Mouse (Mus musculus) Muller cell, postnatal 12 days (primary cell): ENCODE results near the gene Gm9922.

ENCODE experiments used
- DNase-seq: peaks from one replicate; pipeline ENCODE4 v3.0.0-alpha.2; 2015; ENCODE audit errors: inconsistent ontology term

Gene Gm9922

DNA sequence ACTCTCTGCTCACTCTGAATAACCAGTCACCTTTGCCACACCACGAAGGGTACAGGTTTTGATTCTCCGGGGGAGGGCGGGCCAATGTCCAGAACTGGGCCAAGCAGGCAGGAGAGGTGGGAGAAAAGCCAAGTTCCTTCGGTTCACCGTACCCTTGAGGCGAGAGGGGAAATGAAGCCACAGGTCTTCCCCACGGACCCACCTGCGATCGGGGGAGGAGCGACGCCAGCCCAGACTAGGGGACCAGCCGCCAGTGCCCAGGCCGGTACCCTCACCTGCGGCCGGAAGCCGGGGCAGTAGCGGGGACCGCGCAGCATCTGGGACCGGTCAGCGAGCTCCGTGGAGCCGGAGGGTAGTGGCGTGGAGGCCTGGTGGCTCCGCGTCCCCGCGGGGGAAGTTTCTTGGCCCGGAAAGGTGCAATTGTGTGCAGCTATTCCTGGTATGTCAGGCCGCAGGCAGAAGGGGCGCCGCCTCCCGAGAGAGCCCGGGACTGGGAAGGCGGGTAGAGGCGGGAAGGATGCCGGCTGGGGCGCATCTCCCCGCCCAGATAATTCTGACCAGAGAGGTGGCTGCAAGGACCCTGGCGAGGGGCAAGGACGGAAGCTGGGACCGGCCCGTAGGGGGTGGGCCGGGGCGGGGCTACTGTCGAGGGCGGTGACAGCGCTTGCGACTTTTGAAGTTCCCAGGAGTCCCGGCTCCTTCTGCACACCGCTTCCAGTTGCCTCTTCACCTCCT lies at the start of gene Gm9922, which contains the start of gene Lmo7:
TSS of gene Gm9922 (minus strand) at position 578 of the 735 bp plus-strand sequence.
TSS of gene Lmo7 (plus strand) at position 721 of the 735 bp plus-strand sequence.
- peak; percentile 95 for DNase-seq

DNA sequence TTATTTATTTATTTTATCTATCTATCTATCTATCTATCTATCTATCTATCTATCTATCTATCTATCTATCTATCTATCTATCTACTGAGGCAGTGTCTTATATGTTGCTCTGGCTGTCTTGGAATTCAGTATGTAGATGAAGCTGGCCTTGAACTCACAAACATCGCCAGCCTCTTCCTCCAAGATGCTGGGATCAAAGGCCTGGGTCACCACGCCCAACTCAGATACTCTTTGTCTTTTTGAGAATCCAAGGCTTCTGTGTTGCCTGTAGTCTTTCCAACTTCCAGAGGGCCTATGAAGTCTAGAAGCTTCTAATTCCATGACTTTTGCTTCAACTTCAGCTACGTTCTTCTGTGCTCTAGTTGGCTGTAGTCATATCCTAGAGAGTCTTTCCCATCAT lies 48.8 kb upstream of the Gm9922 start:
- DNase-seq, result no peak

DNA sequence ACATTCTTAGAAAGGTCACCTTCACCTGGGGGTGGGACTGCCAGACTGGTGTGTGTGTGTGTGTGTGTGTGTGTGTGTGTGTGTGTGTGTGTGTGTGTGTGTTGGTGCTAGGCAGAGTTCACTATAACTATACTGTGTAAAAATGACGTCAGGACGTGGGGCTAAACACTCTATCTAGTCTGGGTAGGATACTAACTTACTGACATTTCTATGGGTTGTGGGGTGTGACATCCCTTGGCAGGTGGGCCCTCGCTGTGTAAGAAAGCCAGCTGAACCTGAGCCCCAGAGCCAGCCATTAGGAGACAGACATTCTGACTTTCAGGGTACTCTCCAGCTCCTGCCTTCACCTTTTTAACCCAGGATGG lies 47.5 kb upstream of the Gm9922 start:
- DNase-seq, result no peak

DNA sequence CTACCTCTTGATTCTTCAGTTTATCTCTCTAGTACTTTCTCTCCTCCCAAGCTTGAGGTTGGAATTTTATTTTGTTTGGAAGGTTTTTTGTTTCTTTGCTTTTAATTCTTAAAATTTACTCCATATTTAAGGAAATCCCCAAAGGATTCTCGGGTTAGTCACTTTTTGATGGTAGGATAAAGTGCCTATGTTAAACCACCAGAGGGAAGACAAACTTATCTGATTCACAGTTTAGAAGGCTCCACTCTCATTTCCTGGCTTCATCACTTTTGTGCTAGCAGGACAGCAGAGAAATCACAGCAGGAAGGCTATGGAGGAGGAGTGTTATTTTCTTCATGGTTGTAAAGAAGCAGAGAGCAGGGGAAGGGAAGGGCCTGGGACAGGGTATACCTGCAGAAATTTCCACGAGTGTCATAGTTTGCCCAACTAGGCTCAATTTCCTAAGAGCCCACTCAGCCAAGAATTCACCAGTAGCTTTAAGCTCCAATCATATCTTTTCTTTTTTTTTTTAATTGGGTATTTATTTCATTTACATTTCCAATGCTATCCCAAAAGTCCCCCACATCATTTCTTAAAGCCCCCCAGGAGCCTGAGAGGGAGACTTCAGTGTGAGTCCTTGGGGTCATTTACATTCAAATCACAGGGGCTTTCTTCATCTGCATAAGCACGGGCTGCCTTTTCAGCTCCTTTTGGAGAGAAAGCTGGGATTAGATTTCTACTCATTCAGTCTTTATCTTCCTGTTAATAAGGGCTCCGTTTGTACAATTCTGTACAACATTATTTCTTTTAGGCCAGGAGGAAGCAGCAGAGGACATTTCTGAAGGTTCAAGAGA lies 46.9 kb upstream of the Gm9922 start:
- no peak for DNase-seq

DNA sequence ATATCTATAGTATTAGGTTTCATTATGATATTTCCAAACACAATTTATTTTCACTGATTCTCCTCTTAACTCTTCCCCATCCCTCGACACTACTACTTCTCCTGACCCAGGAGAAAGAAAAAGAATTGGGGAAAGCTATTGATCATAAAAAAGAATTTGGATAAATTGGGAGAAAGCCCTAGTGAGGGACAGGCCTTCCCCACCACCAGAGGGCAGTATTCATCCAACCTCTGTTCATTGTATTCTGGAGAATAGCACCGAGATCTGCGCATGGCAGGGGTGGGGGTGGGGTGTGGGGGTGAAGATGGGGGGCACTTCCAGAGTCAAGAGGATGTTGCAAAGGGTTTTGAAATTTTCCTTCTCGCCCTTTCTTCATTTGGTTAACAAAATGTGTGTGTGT lies 45.0 kb upstream of the Gm9922 start:
- DNase-seq, result no peak

DNA sequence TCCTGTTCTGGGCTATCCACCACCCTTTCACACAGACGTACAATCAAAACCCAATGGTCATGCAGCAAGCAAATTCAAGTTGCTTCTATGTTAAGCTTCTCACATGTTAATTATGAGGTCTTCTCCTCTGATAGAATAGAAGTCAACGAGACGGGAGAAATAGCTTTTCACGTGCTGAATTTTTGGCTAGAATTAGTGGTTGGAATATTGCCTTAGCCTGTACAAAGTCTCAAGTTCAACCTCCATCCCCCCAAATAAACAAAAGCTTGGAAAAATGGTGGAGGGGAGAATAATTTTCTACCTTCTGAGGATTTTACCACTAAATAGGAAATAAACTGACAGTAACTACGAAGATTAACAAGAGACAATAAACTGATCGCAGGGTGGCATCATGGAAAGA lies 42.1 kb upstream of the Gm9922 start:
- no peak for DNase-seq

DNA sequence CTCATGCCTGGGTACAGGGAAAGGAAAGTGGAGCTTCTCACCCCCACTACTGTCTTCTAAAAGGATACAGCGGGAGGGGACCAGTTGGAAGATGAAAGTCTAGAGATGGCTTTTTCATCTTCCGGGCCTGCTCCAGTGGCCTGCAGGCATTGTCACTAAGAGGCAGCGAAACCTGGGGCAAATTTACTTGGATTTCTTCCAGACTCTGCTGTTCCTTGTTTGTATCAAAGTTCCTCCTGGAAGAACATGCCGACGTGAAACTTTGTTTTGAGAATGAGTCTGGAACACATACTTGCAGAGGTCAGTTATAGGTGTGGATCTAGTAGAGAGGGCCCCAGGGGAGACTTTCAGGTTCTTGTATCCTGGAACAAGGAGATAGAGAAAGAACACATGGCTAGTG lies 41.7 kb upstream of the Gm9922 start:
- no peak for DNase-seq

DNA sequence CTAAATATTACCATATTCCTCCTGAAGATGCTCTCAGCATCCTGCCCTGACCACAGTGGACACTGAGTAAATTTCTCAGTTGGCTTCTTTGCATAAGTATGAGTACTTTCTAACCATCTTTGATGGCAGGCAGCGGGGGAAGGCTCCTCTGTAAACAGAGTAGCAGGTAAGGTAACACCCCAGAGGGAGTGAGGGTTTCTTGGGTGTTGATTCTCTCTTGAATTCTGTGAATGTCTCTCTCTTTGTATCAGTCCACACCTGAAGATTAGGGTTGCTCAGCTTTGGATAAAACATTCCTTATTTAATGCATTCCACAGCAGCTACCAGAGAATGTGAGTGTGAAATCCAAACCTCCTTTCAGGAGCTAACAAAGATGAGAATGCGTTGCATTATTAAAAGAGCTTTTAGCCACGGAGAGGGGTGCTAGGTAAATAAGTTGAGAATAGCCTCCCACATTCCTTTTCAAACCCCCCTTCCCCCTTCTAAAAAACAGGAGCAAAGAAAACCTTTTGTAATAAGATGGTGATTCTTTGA lies 34.2 kb upstream of the Gm9922 start:
- DNase-seq, result no peak

DNA sequence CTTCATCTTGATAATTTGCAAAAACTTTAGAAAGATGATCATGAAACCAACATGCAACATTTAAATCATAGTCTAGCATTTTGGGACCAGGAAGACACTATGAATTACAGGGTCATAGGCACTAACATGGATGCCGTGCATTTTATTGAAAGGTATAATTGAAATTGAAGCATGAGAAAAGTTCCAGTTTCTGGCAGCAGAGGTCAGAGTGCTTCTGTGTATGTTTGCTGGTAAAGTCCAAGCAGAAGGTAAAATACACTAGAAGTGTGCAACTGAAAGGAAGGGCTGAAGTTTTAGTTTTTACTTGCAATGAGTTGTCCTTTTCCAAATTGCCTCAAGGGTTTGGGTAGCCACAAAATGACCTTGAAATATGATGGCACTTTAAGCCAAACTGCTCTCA lies 32.7 kb upstream of the Gm9922 start:
- no peak for DNase-seq

DNA sequence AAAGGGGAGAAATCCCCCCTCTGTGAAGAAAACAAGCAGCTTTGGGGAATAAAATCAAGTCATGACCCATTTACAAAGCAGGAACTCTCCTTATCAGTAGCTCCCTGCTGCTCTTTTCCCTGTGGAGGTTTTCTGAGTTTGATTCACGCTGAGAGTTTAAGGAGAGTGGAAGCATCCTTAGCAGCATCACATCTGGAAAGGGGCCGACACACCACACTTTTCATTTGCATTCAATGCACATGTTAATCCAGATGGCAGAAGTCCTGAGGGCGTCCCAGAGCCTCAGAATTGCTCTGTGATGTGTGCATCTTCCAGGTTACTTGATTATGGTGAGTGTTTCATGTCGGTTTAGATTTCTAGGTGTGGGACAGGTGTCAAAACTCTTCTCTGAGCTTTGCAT lies 25.8 kb upstream of the Gm9922 start:
- DNase-seq, result no peak

DNA sequence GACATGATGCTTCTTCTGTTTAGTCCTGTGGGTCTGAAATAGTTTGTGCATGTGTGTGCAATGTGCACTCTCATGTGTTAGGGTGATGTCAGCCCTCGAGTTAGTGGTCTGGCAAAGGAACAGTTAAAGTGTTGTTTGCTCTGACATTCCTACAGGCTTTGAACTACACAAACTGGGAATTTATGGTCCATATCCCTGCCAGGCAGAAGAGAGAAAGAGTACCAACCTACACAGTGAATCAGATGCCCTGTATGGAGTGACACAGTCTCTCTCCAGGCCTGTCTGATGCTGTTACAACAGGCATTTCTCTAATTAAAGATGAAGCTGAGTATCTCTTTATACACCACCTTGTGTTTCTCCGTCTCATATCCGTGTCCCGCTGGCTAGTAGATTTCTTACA lies 21.3 kb upstream of the Gm9922 start:
- DNase-seq, result no peak

DNA sequence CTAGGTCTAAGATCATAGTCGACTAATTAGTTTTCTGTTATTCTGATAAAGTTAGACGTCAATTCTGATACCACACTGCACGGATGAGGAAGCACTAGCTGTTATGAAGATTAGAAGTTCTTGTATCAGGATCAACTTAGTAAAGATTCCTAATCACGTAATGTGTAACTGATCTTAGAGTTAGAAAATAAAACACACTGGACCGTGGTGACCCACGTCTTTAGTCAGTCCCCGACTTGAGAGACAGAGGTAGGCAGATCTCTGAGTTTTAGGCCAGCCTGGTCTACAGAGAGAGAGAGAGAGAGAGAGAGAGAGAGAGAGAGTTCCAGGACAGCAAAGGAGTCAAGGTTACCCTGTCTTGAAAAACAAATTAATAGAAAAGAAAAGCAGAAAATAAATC lies 18.8 kb upstream of the Gm9922 start:
- DNase-seq, result no peak

DNA sequence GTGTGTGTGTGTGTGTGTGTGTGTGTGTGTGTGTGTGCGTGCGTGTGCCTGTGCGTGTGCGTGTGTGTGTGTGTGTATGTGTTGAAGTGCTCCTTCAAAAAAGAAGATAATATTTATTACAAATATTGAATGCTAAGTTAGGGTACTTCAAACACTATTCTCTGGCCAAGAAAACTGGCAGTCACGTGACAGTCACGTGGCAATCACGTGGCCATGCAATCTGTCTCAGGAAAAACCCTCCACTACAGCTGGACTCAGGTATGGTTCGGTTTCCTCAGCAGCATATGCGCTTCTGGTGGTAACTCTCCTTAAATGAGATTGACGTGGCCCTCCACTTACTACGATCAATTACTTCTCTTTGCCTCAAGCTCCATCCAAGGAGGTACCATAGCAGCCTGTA lies 18.2 kb upstream of the Gm9922 start:
- no peak for DNase-seq

DNA sequence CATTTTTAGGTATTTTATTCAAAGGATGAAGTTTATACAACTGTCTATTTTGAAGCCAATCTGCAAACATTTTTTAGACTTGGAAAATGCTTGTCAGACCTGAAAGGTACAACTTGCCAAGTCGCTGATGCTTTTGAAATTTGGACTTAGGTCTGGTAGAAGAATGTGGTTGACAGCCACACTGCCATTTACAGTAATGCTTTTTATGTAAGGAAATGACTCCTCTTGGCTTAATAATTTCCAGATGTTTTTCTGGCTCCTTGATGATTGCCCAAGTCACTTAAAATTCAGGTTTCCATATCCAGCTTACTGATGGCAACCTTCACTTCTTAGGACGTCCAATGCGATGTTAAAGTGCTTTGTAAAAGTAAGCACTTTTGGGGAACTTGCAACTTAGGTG lies 17.0 kb upstream of the Gm9922 start:
- no peak for DNase-seq

DNA sequence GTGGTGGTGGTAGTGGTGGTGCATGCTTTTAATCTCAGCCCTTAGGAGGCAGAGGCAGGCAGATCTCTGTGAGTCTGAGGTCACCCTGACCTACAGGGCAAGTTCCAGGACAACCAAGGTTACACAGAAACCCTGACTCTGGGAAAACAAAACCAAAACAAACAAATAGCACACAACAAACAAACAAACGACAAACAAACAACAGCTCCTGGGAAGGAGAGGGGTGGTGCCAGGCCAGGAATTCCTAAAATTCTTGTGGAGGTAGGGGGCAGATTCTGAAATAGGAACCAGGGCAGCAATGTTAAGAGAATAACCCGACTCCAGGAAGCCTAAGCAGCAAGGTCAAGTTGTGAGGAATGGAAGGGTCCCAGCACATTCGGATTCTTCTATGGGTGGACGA lies 7.9 kb upstream of the Gm9922 start:
- no peak for DNase-seq

DNA sequence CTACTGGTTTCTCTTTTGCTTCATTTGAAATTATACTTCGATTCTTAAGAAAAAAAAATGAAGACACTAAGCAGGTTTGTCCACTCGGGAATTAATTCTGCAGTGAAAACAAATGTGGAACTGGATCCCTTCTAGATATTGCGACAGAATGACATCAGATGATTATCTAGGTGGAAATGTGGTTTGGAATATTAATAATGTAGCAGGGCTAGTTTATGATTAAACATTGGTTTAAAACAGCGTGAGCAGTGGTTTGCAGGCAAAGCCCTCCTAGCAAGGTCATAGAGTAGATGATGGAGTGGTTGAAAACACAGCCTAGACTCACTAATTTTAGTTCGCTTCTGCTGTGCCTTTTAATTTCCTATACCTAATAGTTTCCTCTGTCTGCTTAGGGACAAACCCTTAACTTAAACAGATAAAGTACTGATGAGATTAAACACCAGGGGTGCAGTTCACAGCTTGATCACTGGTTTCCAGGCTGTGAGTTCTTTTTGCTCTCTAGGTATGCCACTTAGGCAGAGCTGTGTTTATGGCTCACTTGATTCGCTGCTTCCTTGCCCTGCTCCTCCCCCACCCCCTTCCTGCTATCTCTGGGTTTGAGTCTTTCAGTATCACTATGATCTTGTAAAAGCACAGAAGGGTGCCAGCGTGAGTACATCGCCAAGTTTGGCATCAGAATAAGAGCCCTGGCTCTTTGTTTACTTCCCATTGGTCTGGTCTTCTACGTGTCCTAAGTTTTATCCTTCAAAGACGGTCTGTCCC lies 4.1 kb upstream of the Gm9922 start:
- DNase-seq, result peak; percentile 6

DNA sequence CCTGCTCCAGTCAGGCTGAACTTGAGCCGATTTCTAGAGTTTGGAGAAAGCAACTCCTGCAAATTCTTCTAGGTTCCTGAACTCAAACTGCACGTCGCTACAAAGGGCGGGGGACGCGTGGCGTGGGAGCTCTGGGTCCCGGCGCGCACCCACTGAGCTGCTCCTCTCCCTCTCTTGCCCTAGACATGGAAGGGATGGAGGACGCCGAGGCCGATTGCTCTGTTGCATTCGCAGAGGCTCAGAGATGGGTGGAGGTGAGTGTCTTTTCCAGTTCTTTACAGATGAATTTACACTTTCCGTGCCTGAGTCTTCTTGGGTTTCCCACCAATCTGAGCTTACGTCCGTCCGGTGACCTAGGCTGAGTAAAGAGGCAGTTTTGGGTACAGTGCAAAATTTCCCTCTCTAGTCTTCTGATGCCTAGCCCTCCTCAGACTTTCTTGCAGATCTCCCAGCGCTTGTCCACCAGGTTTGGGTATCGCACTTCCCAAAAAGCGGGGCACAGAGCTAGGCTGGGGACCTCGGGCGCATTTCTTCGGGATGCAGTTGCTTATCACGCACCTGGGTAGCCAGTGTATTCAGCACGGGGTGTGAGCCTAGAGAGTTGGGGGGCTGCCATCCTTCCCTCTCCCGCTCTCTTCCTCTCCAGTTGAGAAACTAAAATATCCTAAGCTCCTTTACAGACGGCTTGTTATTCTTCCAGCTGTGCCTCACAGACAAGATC lies 518 bp upstream of the Gm9922 start:
- DNase-seq, result no peak

DNA sequence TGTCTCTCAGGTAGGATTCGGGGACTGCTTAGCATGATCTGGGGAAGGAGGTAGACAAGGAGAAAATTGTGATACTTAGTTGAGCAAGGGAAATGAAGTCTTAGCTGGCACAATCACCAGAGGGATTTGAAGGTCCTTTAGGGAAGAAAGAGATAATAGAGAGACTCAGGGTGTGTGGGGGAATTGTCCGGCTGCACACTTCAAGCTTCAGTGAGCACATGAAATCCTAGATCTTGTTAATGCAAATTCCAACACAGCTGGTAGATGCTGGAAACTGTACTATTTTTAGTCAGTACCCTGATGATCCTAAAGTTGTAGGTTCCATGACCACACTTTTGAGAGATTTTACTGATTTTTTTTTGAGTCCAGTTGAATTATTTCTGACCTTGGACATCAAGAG lies 15.2 kb downstream of the Gm9922 start:
- no peak for DNase-seq

DNA sequence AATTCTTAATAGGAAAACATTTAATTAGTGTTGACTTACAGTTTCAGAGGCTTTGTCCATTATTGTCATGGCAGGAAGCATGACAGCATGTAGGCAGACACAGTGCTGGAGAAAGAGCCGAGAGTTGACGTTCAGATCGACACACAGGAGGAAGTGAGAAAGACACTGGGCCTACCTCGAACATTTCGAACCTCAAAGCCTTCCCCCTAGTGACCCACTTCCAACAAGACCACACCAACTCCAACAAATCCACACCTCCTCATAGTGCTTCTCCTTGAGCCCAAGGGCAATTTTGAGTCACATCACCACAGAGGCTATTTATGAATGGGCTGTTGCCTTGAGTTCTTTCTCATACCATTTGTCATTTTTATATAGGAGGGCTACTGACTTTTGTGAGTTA lies 22.5 kb downstream of the Gm9922 start:
- no peak for DNase-seq

DNA sequence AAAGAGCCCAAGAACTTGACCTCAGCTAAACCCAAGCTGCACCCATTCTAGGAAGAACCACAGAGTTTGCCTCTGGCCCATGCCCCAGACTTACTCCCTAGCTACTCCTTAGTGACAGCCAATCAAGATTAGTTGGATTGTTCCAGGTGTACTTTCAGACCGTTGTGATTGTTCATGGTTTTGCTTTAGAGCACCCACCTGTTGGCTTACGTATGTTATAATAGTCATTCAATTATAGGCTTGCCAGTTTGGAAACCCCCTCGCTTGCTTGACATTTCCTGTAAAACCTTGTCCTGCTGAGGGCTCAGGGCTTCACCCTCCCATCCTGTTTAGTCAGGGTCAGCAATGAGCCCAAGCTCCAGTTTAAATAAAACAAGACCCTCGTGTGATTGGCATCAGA lies 25.1 kb downstream of the Gm9922 start:
- no peak for DNase-seq

DNA sequence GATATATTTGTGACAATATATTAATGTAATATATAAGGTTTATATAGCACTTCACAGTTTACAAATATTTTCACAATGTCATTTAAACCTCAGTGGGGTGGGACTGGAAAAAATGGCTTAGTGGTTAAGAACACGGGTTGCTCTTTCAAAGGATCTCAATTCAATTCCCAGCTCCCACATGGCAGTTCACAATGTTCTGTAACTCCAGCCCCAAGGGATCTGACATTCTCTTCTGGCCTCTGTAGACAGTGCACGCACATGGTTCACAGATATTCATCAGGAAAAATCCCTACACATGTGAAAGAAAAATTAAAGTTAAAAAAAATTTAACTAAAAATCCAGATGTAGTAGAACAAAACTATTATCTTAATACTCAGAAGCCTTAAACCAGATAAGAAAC lies 41.2 kb downstream of the Gm9922 start:
- no peak for DNase-seq

DNA sequence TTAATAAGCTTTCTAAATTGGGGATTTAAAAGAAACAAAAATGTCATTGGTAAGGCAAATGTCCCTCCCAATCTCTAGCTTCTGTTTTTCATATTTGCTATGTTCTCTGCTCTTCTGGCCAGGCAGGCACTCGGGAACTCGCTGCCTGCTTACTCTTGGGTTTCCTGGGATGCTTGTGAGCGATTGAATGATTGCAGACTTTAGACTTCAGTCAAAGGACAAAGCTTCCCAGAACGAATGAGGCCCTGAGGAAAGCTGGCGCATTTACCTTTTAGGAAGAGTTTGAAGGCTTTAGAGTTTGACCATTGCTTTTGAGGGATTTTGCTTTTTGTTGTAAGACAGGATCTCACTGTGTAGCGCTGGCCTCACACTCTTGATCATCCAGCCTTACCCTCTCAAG lies 41.9 kb downstream of the Gm9922 start:
- DNase-seq, result no peak
